ENCODE assay signal across 8 mouse cellular contexts in genomic region chr13:95951098-95951894, GRCm38 (mm10). TPM values are rescaled to one million over a fixed set of nuclear protein-coding genes. Genes with fewer than 3 reads are reported as not detected.
DNase-seq lines count a peak whose midpoint lies in the region; ATAC-seq and TF ChIP-seq lines count a peak whose summit lies in the region.

No protein-coding gene starts in this region.

- WGBS in hindbrain, embryonic 12.5 days, result 67% methylated on average over 7 of the region's 7 CpGs
- 66% methylated on average over 7 of the region's 7 CpGs for WGBS in hindbrain, embryonic 13.5 days
- 55% methylated on average over 7 of the region's 7 CpGs for WGBS in lung, adult 2 months
- WGBS in midbrain, embryonic 16.5 days, result 66% methylated on average over 7 of the region's 7 CpGs

- DNase-seq in G1E (ENCODE audit: low spot score), result peak; percentile 35
- DNase-seq in cerebellum, postnatal 36 days, result peak; percentile 29 to 33
- DNase-seq in kidney, adult 8-10 months, result peak; percentile 38 to 64
- DNase-seq in lung, adult 2 months, result no peak
- DNase-seq in thymus, postnatal 10 days (ENCODE audit: low spot score in 2 of 2), result peak; percentile 53 to 75

- peak; percentile 9; the same call in 1 of the 2 replicates for ATAC-seq in hindbrain, embryonic 12.5 days (ENCODE audit: low FRiP score)
- ATAC-seq in hindbrain, embryonic 13.5 days (ENCODE audit: low FRiP score), result no peak
- peak; percentile 46; the same call in 1 of the 2 replicates for ATAC-seq in G1E (ENCODE audit: extremely low read depth, insufficient number of reproducible peaks, low FRiP score, poor library complexity, severe bottlenecking)
- no peak for ATAC-seq in midbrain, embryonic 16.5 days

- no peaks in the 10 kb centered on the region for H3K9me3 ChIP-seq in hindbrain, embryonic 12.5 days (replicated peaks)
- H3K9me3 ChIP-seq in hindbrain, embryonic 13.5 days, result no peaks in the 10 kb centered on the region
- no peaks in the 10 kb centered on the region for H3K9me3 ChIP-seq in G1E (replicated peaks)
- no peaks in the 10 kb centered on the region for H3K9me3 ChIP-seq in midbrain, embryonic 16.5 days (replicated peaks; ENCODE audit: control insufficient read depth, low read length, poor library complexity, severe bottlenecking)

- peaks cover 7% of the 10 kb centered on the region for H3K4me1 ChIP-seq in hindbrain, embryonic 12.5 days
- H3K4me1 ChIP-seq in hindbrain, embryonic 13.5 days (replicated peaks), result peaks cover 11% of the 10 kb centered on the region
- peaks cover 58% of the 10 kb centered on the region for H3K4me1 ChIP-seq in G1E (ENCODE audit: insufficient read depth, low read depth, low read length)
- no peaks in the 10 kb centered on the region for H3K4me1 ChIP-seq in lung, adult 2 months (ENCODE audit: control insufficient read depth, insufficient read depth, low read length)
- peaks cover 2% of the 10 kb centered on the region; the same call in 1 of the 2 replicates for H3K4me1 ChIP-seq in midbrain, embryonic 16.5 days (ENCODE audit: control insufficient read depth, insufficient read depth, low read length)

- no peak for TF ChIP-seq POLR2A in lung, adult 2 months (IDR thresholded peaks at IDR 0.05; ENCODE audit: borderline replicate concordance, extremely low read depth, low read depth, low read length)

- no peak overlapping the region for H3K4me3 ChIP-seq in hindbrain, embryonic 12.5 days
- H3K4me3 ChIP-seq in hindbrain, embryonic 13.5 days, result no peak overlapping the region
- peak overlapping the region; percentile 15; the same call in 1 of the 2 replicates for H3K4me3 ChIP-seq in G1E (ENCODE audit: low read depth, low read length)
- no peak overlapping the region for H3K4me3 ChIP-seq in lung, adult 2 months (replicated peaks; ENCODE audit: extremely low read depth, low read depth, low read length)
- H3K4me3 ChIP-seq in midbrain, embryonic 16.5 days (ENCODE audit: low read depth, low read length), result no peak overlapping the region

- H3K36me3 ChIP-seq in hindbrain, embryonic 12.5 days, result no peaks in the 10 kb centered on the region
- no peaks in the 10 kb centered on the region for H3K36me3 ChIP-seq in hindbrain, embryonic 13.5 days
- no peaks in the 10 kb centered on the region for H3K36me3 ChIP-seq in G1E (replicated peaks)
- H3K36me3 ChIP-seq in midbrain, embryonic 16.5 days (ENCODE audit: control insufficient read depth, insufficient read depth, low read length), result no peaks in the 10 kb centered on the region

- no peak for TF ChIP-seq CTCF in G1E (IDR thresholded peaks at IDR 0.05; ENCODE audit: low read depth, low read length)
- peak; percentile 26; the same call in 1 of the 2 replicates for TF ChIP-seq CTCF in lung, adult 2 months (IDR thresholded peaks at IDR 0.05; ENCODE audit: insufficient read depth, low read length)

- H3K27me3 ChIP-seq in hindbrain, embryonic 12.5 days, result no peaks in the 10 kb centered on the region
- no peaks in the 10 kb centered on the region for H3K27me3 ChIP-seq in hindbrain, embryonic 13.5 days
- H3K27me3 ChIP-seq in G1E (ENCODE audit: insufficient read depth, low read length), result no peaks in the 10 kb centered on the region
- H3K27me3 ChIP-seq in midbrain, embryonic 16.5 days (ENCODE audit: control insufficient read depth, insufficient read depth, low read depth, low read length), result no peaks in the 10 kb centered on the region

- H3K9ac ChIP-seq in hindbrain, embryonic 12.5 days, result no peak overlapping the region
- H3K9ac ChIP-seq in hindbrain, embryonic 13.5 days, result no peak overlapping the region
- H3K9ac ChIP-seq in midbrain, embryonic 16.5 days (ENCODE audit: low read depth, low read length), result no peak overlapping the region

- no peak overlapping the region for H3K27ac ChIP-seq in hindbrain, embryonic 12.5 days
- H3K27ac ChIP-seq in hindbrain, embryonic 13.5 days, result no peak overlapping the region
- H3K27ac ChIP-seq in midbrain, embryonic 16.5 days (ENCODE audit: low read length), result no peak overlapping the region

- H3K4me2 ChIP-seq in hindbrain, embryonic 12.5 days (replicated peaks), result no peak overlapping the region
- H3K4me2 ChIP-seq in hindbrain, embryonic 13.5 days, result no peak overlapping the region
- no peak overlapping the region for H3K4me2 ChIP-seq in midbrain, embryonic 16.5 days (ENCODE audit: low read length)

RNA-seq across cellular contexts. Expression of gene Iqgap2, which starts 59.6 kb away (rescaled TPM):
- 13.3 and 14.0 TPM in 2 replicates for polyA plus RNA-seq in hindbrain, embryonic 12.5 days (2016; fragmentation: Nextera tagmentation; extraction: Ambion mirVana)
- 5.4 and 5.9 TPM in 2 replicates for polyA plus RNA-seq in hindbrain, embryonic 13.5 days (2015; fragmentation: Nextera tagmentation; extraction: Ambion mirVana)
- total RNA-seq in G1E (2014; fragmentation: Nextera tagmentation), result 14.3 and 14.5 TPM in 2 replicates
- total RNA-seq in G1E (2017), result 5.8 and 6.6 TPM in 2 replicates
- 2.2 and 3.0 TPM in 2 replicates for polyA plus RNA-seq in G1E (2012)
- polyA plus RNA-seq in lung, adult 2 months (2012; rRNA removed), result 1.7 and 2.4 TPM in 2 replicates
- 3.0 and 3.5 TPM in 2 replicates for polyA plus RNA-seq in midbrain, embryonic 16.5 days (2015; fragmentation: Nextera tagmentation; extraction: Ambion mirVana)

Comparison
In these comparisons a context has a peak if more than half of its experiments do, and no peak if none do; other contexts are left out.
1. ATAC-seq: peak in hindbrain, embryonic 12.5 days (single experiment) and G1E (single experiment); none in hindbrain, embryonic 13.5 days (single experiment) and midbrain, embryonic 16.5 days (single experiment).